Mouse (Mus musculus) embryonic fibroblast, embryonic 13.5 days (primary cell): ENCODE measurements around the gene Clic4.

ENCODE experiments used
- CTCF ChIP-seq: IDR thresholded peaks from 2 replicates; pipeline ENCODE4 v1.5.1; 2011; ENCODE audit warnings: mild to moderate bottlenecking, control low read depth, low read length, moderate library complexity, borderline replicate concordance; ENCODE audit not compliant: insufficient read depth
- POLR2A ChIP-seq: IDR thresholded peaks from 2 replicates; pipeline ENCODE4 v1.6.1; 2011; ENCODE audit warnings: low read depth, mild to moderate bottlenecking, control low read depth, low read length, moderate library complexity

GRCm38 (mm10) chr4:135190364-135190763 is 82.2 kb downstream of the Clic4 start:
- no peak for TF ChIP-seq CTCF
- no peak for TF ChIP-seq POLR2A
